8 mouse cellular contexts compared by ENCODE assay signal in genomic region chr4:88033216-88033653, GRCm38 (mm10). TPM values are rescaled to one million over a fixed set of nuclear protein-coding genes. Genes with fewer than 3 reads are reported as not detected.
DNase-seq lines count a peak whose midpoint lies in the region; ATAC-seq and TF ChIP-seq lines count a peak whose summit lies in the region.

TSS of gene Mllt3 (minus strand) at chr4:88033364.

- no peaks in the 10 kb centered on the region; the same call in 1 of the 2 replicates for H3K4me1 ChIP-seq in bone marrow, adult 2 months (ENCODE audit: control insufficient read depth, insufficient read depth, low read length)
- H3K4me1 ChIP-seq in embryonic facial prominence, embryonic 15.5 days = peaks cover 22% of the 10 kb centered on the region; the same call in 1 of the 2 replicates
- no peaks in the 10 kb centered on the region; the same call in 1 of the 2 replicates for H3K4me1 ChIP-seq in kidney, embryonic 14.5 days (ENCODE audit: control insufficient read depth, insufficient read depth, low read length)
- H3K4me1 ChIP-seq in limb, embryonic 15.5 days = peaks cover 21% of the 10 kb centered on the region

- no peak for TF ChIP-seq CTCF in bone marrow, adult 2 months (IDR thresholded peaks at IDR 0.05; ENCODE audit: control insufficient read depth, insufficient read depth, low read length)

- no peaks in the 10 kb centered on the region for H3K36me3 ChIP-seq in embryonic facial prominence, embryonic 15.5 days
- H3K36me3 ChIP-seq in kidney, embryonic 14.5 days (ENCODE audit: control insufficient read depth, insufficient read depth, low read length) = peaks cover 5% of the 10 kb centered on the region; the same call in 1 of the 2 replicates
- no peaks in the 10 kb centered on the region for H3K36me3 ChIP-seq in limb, embryonic 15.5 days

- peak; percentile 90 for DNase-seq in 416B (ENCODE audit: low read depth)
- DNase-seq in heart, adult 9 months (ENCODE audit: low spot score in 2 of 2) = peak; percentile 95 to 96
- DNase-seq in monocyte, adult 2 months (ENCODE audit: low read depth in 1 of 2, low spot score in 2 of 2) = peak; percentile 68 to 88
- DNase-seq in spleen, postnatal 36 days (ENCODE audit: low spot score in 2 of 2) = peak; percentile 96 to 97

- H3K9ac ChIP-seq in embryonic facial prominence, embryonic 15.5 days = peak within 1 kb of the TSS; percentile 48
- peak within 1 kb of the TSS; percentile 87 for H3K9ac ChIP-seq in kidney, embryonic 14.5 days (ENCODE audit: low read depth, low read length)
- H3K9ac ChIP-seq in limb, embryonic 15.5 days = peak within 1 kb of the TSS; percentile 83

- WGBS in bone marrow, adult 2 months = under 1% methylated on average over 37 of the region's 37 CpGs
- WGBS in embryonic facial prominence, embryonic 15.5 days = under 1% methylated on average over 37 of the region's 37 CpGs
- WGBS in kidney, embryonic 14.5 days = 0% methylated on average over 37 of the region's 37 CpGs
- 0% methylated on average over 37 of the region's 37 CpGs for WGBS in limb, embryonic 15.5 days

- H3K4me2 ChIP-seq in embryonic facial prominence, embryonic 15.5 days (replicated peaks) = peak within 1 kb of the TSS; percentile 87
- peak within 1 kb of the TSS; percentile 97 for H3K4me2 ChIP-seq in kidney, embryonic 14.5 days (replicated peaks; ENCODE audit: low read depth, low read length)
- H3K4me2 ChIP-seq in limb, embryonic 15.5 days = peak within 1 kb of the TSS; percentile 91

- peak; percentile 93 for ATAC-seq in embryonic facial prominence, embryonic 15.5 days (ENCODE audit: insufficient number of reproducible peaks, low FRiP score, low TSS enrichment, low read depth)
- ATAC-seq in kidney, embryonic 14.5 days (ENCODE audit: low FRiP score, low TSS enrichment) = peak; percentile 95
- ATAC-seq in limb, embryonic 15.5 days (ENCODE audit: insufficient number of reproducible peaks, low FRiP score, low TSS enrichment, low read depth) = peak; percentile 90

- H3K27ac ChIP-seq in bone marrow, adult 2 months (ENCODE audit: control insufficient read depth, insufficient read depth, low read depth, low read length, poor library complexity) = peak within 1 kb of the TSS; percentile 56
- peak within 1 kb of the TSS; percentile 97 for H3K27ac ChIP-seq in embryonic facial prominence, embryonic 15.5 days (replicated peaks)
- peak within 1 kb of the TSS; percentile 94 for H3K27ac ChIP-seq in kidney, embryonic 14.5 days (ENCODE audit: low read depth, low read length)
- H3K27ac ChIP-seq in limb, embryonic 15.5 days = peak within 1 kb of the TSS; percentile 93

- H3K27me3 ChIP-seq in embryonic facial prominence, embryonic 15.5 days = no peaks in the 10 kb centered on the region
- peaks cover 8% of the 10 kb centered on the region; the same call in 1 of the 2 replicates for H3K27me3 ChIP-seq in kidney, embryonic 14.5 days (ENCODE audit: control insufficient read depth, insufficient read depth, low read length)
- peaks cover 2% of the 10 kb centered on the region; the same call in 1 of the 2 replicates for H3K27me3 ChIP-seq in limb, embryonic 15.5 days

- peak within 1 kb of the TSS; percentile 96 for H3K4me3 ChIP-seq in bone marrow, adult 2 months (replicated peaks; ENCODE audit: control insufficient read depth, low read depth, low read length)
- peak within 1 kb of the TSS; percentile 77 for H3K4me3 ChIP-seq in embryonic facial prominence, embryonic 15.5 days (replicated peaks)
- peak within 1 kb of the TSS; percentile 71 for H3K4me3 ChIP-seq in kidney, embryonic 14.5 days (ENCODE audit: low read length)
- peak within 1 kb of the TSS; percentile 86 for H3K4me3 ChIP-seq in limb, embryonic 15.5 days

- peak; percentile 35; the same call in 1 of the 2 replicates for TF ChIP-seq POLR2A in bone marrow, adult 2 months (IDR thresholded peaks at IDR 0.05; ENCODE audit: borderline replicate concordance, control insufficient read depth, low read depth, low read length)

- no peaks in the 10 kb centered on the region for H3K9me3 ChIP-seq in embryonic facial prominence, embryonic 15.5 days (replicated peaks)
- no peaks in the 10 kb centered on the region for H3K9me3 ChIP-seq in kidney, embryonic 14.5 days (ENCODE audit: control insufficient read depth, low read length)
- H3K9me3 ChIP-seq in limb, embryonic 15.5 days = no peaks in the 10 kb centered on the region

RNA-seq across cellular contexts. Expression of gene Mllt3, which starts in this region (rescaled TPM):
- polyA plus RNA-seq in bone marrow, adult 2 months (2011; ENCODE audit: insufficient read depth, insufficient read length, low replicate concordance, missing spikeins) = 15.6 and 23.8 TPM in 2 replicates
- 54.3 and 56.4 TPM in 2 replicates for polyA plus RNA-seq in embryonic facial prominence, embryonic 15.5 days (2015; fragmentation: Nextera tagmentation; extraction: Ambion mirVana)
- 28.7 and 33.4 TPM in 2 replicates for polyA plus RNA-seq in kidney, embryonic 14.5 days (2014; fragmentation: Nextera tagmentation; extraction: Ambion mirVana)
- polyA plus RNA-seq in limb, embryonic 15.5 days (2015; fragmentation: Nextera tagmentation; extraction: Ambion mirVana) = 42.0 and 42.2 TPM in 2 replicates

Comparison
In these comparisons a context has a peak if more than half of its experiments do, and no peak if none do; other contexts are left out.
1. Peak in every context shown above with its lines: DNase-seq, ATAC-seq, H3K4me3 ChIP-seq and H3K27ac ChIP-seq.